Mouse (Mus musculus) heart, embryonic 12.5 days (tissue): ENCODE results near the gene Olfr520. TPM values are rescaled to one million over a fixed set of nuclear protein-coding genes. Genes with fewer than 3 reads are reported as not detected.

ENCODE experiments used
- ATAC-seq: fragments of 200-750 bp; cut with Nextera tagmentation; 2 replicates; pipeline ENCODE4 v1.8.0; 2017; ENCODE audit warnings: moderate TSS enrichment, moderate library complexity; ENCODE audit not compliant: insufficient number of reproducible peaks, low FRiP score
- H3K27ac ChIP-seq: fragments of 300-500 bp; sonication (generic); 2 replicates; pipeline ENCODE4 v1.5.1; 2016; ENCODE audit warnings: mild to moderate bottlenecking, moderate library complexity; ENCODE audit not compliant: poor library complexity, severe bottlenecking
- H3K27me3 ChIP-seq: fragments of 300-500 bp; sonication (generic); replicated peaks from 2 replicates; pipeline ENCODE4 v1.6.1; 2016; ENCODE audit warnings: mild to moderate bottlenecking, moderate library complexity
- H3K36me3 ChIP-seq: fragments of 300-500 bp; sonication (generic); 2 replicates; pipeline ENCODE4 v1.6.1; 2016; ENCODE audit warnings: mild to moderate bottlenecking, moderate library complexity
- H3K4me1 ChIP-seq: fragments of 300-500 bp; sonication (generic); replicated peaks from 2 replicates; pipeline ENCODE4 v1.6.1; 2016; ENCODE audit warnings: mild to moderate bottlenecking
- H3K4me2 ChIP-seq: fragments of 300-500 bp; sonication (generic); 2 replicates; pipeline ENCODE4 v1.6.1; 2016; ENCODE audit warnings: mild to moderate bottlenecking, moderate library complexity
- H3K4me3 ChIP-seq: fragments of 300-500 bp; sonication (generic); 2 replicates; pipeline ENCODE4 v1.5.1; 2016; ENCODE audit warnings: mild to moderate bottlenecking
- H3K9ac ChIP-seq: fragments of 300-500 bp; sonication (generic); 2 replicates; pipeline ENCODE4 v1.6.1; 2016; ENCODE audit warnings: mild to moderate bottlenecking, moderate library complexity
- H3K9me3 ChIP-seq: fragments of 300-500 bp; sonication (generic); replicated peaks from 2 replicates; pipeline ENCODE4 v1.6.1; 2016; ENCODE audit warnings: mild to moderate bottlenecking, moderate library complexity
- WGBS: fragments of 180-500 bp; shearing (Covaris S2); methylation state at CpG from one replicate; pipeline ENCODE4 v1.1.7; 2016; 5-methylcytosine and 5-hydroxymethylcytosine counted together
- polyA plus RNA-seq: library from polyadenylated mRNA; unstranded; fragments of >200 nt; fragmentation: Nextera tagmentation; extraction: Ambion mirVana; gene quantifications from 2 replicates; pipeline ENCODE4 v1.2.1, GENCODE M21; 2016

The Olfr520 gene
- polyA plus RNA-seq, 1 experiment from 2014 or later, result not detected

DNA sequence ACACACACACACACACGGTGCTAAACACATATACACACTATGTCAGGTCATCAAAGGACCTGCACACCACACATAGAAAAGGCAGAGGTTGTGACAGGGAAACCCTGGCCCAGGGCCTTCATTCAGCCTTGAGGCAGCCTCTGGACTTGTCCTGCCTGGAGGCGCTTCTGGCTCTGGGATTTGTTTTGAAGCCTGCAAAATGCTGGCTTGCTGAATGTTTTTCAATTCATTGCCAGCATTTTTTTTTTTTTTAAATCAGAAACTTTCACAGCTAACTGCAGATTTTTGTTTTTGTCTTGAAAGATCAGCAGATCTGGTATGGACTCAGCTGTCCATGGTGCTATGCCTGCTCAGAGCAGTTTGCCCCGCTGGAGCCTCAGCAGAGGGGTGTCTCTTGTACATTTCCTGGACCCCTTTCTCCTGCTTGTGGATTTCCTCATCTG lies 30.3 kb upstream of the Olfr520 start:
- Histone ChIP-seq H3K9ac (no peak overlapping the region), H3K27ac (no peak overlapping the region), H3K4me2 (no peak overlapping the region), H3K36me3 (no peaks in the 10 kb centered on the region), H3K4me1 (peaks cover 14% of the 10 kb centered on the region; the same call in 1 of the 2 replicates), H3K4me3 (no peak overlapping the region), H3K27me3 (peaks cover 8% of the 10 kb centered on the region; the same call in 1 of the 2 replicates), H3K9me3 (no peaks in the 10 kb centered on the region)
- WGBS, result 66% methylated on average over 3 of the region's 3 CpGs
- ATAC-seq, result no peak

DNA sequence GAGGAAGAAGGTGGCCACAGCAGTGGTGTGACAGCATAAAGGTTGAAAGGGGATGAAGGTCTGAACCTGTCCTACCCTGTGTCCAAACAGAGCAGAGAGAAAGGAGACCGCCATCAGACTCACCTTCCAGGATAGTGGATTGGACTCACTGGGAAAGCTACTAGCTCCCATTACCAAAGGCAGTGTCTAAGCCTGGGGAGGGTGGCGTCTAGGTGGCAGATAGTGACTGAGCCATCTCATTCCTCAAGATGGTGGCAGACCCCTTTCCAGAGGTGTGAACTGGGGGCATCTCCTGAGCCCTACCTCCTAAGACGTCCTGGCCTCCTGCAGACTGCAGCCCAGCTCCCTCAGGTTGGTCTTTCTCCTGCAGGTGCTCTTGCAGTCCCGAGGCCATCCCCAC lies 29.4 kb upstream of the Olfr520 start:
- H3K36me3 ChIP-seq, result no peaks in the 10 kb centered on the region
- H3K27me3 ChIP-seq, result peaks cover 14% of the 10 kb centered on the region; the same call in 1 of the 2 replicates
- H3K4me1 ChIP-seq, result peaks cover 14% of the 10 kb centered on the region; the same call in 1 of the 2 replicates
- no peak overlapping the region for H3K4me2 ChIP-seq
- no peak overlapping the region for H3K4me3 ChIP-seq
- no peak for ATAC-seq
- H3K9ac ChIP-seq, result no peak overlapping the region
- no peaks in the 10 kb centered on the region for H3K9me3 ChIP-seq
- WGBS, result 77% methylated on average over 4 of the region's 4 CpGs
- no peak overlapping the region for H3K27ac ChIP-seq

DNA sequence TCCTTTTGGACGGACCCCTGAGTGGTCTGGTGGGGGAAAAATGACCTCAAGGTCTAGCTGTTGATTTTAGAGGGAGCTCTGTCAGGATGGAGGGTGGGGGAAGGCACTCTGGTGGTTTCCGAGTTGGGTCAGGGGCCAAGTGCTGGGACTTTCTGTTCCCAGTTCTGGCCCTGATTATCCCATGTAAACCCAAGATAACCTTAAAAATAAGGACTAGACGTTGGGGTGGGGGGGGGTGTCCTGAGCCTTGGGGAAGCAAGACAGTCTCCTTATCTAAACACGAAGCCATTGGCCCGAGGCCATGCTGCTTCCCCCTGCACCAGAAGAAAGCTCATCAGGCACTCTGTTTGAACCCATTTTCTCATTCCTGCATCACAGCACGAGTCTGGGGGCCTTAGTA lies 27.9 kb upstream of the Olfr520 start:
- Histone ChIP-seq H3K4me2 (no peak overlapping the region), H3K9me3 (no peaks in the 10 kb centered on the region), H3K27me3 (peaks cover 16% of the 10 kb centered on the region; the same call in 1 of the 2 replicates), H3K9ac (no peak overlapping the region), H3K27ac (no peak overlapping the region), H3K4me1 (peaks cover 24% of the 10 kb centered on the region), H3K4me3 (no peak overlapping the region), H3K36me3 (no peaks in the 10 kb centered on the region)
- ATAC-seq, result no peak
- WGBS, result 27% methylated on average over 6 of the region's 6 CpGs

- Histone ChIP-seq H3K9me3 (no peaks in the 10 kb centered on the region), H3K4me1 (peaks cover 24% of the 10 kb centered on the region), H3K4me3 (no peak overlapping the region), H3K27me3 (peaks cover 39% of the 10 kb centered on the region), H3K27ac (no peak overlapping the region), H3K36me3 (no peaks in the 10 kb centered on the region), H3K4me2 (no peak overlapping the region), H3K9ac (no peak overlapping the region)
- WGBS, result 78% methylated on average over 3 of the region's 3 CpGs
- no peak for ATAC-seq
Measured at GRCm38 (mm10) chr7:99704736-99705519, 25.1 kb upstream of the Olfr520 start.

DNA sequence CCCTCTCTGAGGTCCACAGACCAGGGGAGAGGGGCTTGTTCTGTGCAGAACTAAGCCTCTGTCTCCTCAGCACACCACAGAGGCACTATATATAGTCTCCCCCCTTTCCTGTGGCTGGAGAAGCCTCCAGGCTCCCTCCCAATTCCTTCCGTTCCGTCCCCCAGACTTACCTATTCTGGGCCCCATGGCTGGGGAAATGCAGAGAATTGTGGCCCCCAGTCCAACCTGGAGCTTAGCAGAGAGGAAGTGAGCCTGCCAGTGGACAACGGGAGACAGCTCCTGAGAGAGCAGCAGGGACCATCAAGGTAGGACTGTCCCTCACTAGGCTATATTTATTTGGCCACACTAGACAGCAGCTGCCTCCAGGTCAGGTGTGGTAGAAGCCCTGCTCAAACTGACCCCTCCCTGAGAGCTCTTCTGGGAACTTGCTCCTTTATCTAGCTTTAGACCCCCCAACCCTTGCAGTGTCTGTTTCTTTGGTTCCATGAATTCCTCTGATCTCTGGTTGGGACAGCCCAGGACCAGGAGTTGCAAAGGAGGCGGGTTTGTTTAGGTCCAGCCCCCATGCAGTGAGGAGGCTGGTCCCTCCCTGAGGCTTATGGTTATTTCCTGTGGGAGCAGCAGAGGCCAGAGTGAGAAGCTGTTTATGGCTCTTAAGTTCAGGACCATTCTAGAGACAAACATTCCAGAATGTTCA lies 23.6 kb upstream of the Olfr520 start:
- H3K4me2 ChIP-seq, result no peak overlapping the region
- H3K36me3 ChIP-seq, result no peaks in the 10 kb centered on the region
- H3K27me3 ChIP-seq, result peaks cover 40% of the 10 kb centered on the region
- H3K9me3 ChIP-seq, result no peaks in the 10 kb centered on the region
- H3K4me1 ChIP-seq, result peaks cover 24% of the 10 kb centered on the region
- no peak overlapping the region; the same call in 1 of the 2 replicates for H3K9ac ChIP-seq
- no peak overlapping the region for H3K27ac ChIP-seq
- H3K4me3 ChIP-seq, result no peak overlapping the region
- no peak for ATAC-seq
- 39% methylated on average over 4 of the region's 4 CpGs for WGBS

DNA sequence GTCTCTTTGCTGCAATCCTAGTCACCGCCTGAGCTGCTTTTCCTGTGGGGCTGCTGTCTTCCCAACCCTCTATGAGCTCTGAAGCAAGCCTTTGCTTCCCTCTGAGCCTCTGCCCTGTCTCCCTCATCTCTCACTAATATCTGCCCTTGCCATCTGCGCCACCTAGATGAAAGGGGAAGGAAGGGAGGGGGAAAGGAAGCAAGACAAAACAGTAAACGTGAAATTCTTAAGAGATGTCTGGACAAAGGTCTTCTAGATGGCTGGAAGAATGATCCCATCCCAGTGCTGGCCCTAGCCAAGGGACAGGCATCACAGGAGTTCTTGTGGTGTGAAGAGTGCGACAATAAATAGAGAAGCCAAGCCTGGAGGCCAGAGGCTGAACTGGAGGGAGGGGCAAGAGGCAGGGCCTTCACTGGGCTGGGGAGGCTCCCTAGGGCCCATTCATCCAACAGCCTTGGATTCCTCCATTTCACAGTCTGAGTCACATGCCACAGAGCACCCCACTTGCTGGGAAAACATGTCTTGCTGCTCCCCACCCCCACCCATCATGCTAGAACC lies 23.0 kb upstream of the Olfr520 start:
- H3K27me3 ChIP-seq, result peaks cover 40% of the 10 kb centered on the region
- ATAC-seq, result 0 out of 2 replicates have a peak, but pooled peaks have one; percentile 29
- no peak overlapping the region for H3K4me2 ChIP-seq
- H3K36me3 ChIP-seq, result no peaks in the 10 kb centered on the region
- H3K4me3 ChIP-seq, result no peak overlapping the region
- no peaks in the 10 kb centered on the region for H3K9me3 ChIP-seq
- peaks cover 21% of the 10 kb centered on the region for H3K4me1 ChIP-seq
- WGBS, result 34% methylated on average over 4 of the region's 4 CpGs
- no peak overlapping the region for H3K9ac ChIP-seq
- H3K27ac ChIP-seq, result no peak overlapping the region

DNA sequence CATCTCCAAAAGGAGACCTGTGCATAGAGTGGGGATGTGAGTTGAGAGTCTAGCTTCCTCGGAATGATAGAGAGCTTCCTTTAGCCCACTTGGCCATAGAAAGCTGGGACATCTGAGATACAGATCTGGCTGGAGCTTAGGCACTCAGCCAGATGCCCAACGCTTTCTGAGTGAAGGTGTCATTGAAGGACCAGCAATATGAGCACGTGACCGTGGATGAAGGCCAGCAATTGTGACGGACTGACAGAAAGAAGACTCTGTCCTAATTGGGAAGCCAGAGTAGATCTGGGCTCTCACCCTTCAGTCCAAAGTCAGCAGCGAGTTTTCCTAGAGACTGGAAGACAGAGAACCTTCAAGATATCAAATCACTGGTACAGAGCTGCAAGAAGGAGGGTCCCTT lies 22.4 kb upstream of the Olfr520 start:
- Histone ChIP-seq H3K9me3 (no peaks in the 10 kb centered on the region), H3K36me3 (no peaks in the 10 kb centered on the region), H3K9ac (no peak overlapping the region), H3K4me2 (no peak overlapping the region), H3K27ac (no peak overlapping the region), H3K4me1 (peaks cover 17% of the 10 kb centered on the region; the same call in 1 of the 2 replicates), H3K4me3 (no peak overlapping the region), H3K27me3 (peaks cover 41% of the 10 kb centered on the region)
- ATAC-seq, result no peak
- WGBS, result 61% methylated on average over 6 of the region's 6 CpGs

DNA sequence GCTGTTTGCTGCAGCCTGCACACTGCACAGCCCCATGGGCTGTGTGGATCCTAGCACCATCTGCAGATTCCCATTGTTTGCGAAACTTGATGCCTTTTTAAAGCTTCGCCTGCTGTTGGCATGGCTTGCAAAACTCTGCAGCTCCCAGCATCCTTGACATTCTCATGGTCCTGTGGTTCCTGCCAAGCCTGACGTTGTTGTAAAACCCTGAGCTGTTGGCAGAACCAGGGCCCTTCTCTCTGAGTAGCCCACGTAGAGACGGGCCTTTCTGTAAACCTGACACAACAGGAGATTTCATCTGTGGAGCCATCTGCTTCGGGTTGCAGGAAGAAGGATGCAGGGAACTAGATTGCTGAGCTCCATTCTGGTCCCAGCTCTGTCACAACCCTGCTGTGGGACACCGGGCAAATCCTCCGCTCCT lies 21.8 kb upstream of the Olfr520 start:
- Histone ChIP-seq H3K27ac (no peak overlapping the region), H3K9me3 (no peaks in the 10 kb centered on the region), H3K36me3 (no peaks in the 10 kb centered on the region), H3K4me1 (peaks cover 18% of the 10 kb centered on the region; the same call in 1 of the 2 replicates), H3K9ac (no peak overlapping the region), H3K4me2 (no peak overlapping the region), H3K27me3 (peaks cover 46% of the 10 kb centered on the region), H3K4me3 (no peak overlapping the region)
- no peak for ATAC-seq
- WGBS, result 72% methylated on average over 8 of the region's 8 CpGs

DNA sequence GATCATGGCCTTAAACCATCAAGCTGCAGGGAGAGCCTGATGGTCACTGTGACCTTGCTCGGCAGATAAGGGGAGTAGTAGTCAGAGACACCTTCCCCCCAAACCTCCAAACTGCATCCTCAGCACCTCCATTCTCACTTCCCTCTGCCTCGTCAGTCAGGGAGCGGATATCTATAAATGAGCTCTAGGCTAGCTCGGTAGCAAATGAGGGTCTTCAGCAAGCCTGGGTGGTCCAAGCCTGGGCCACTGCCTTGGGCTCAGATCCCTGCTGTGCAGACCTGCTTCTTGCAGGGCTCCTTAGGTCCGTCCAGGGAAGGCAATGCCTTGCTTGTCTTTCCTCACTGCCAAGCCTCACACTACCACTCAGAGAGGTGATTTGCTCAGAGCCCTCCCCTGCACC lies 21.3 kb upstream of the Olfr520 start:
- Histone ChIP-seq H3K4me2 (no peak overlapping the region), H3K4me3 (no peak overlapping the region), H3K9me3 (no peaks in the 10 kb centered on the region), H3K36me3 (no peaks in the 10 kb centered on the region), H3K4me1 (peaks cover 22% of the 10 kb centered on the region; the same call in 1 of the 2 replicates), H3K27me3 (peaks cover 50% of the 10 kb centered on the region), H3K27ac (no peak overlapping the region), H3K9ac (no peak overlapping the region)
- no peak for ATAC-seq
- WGBS, result 66% methylated on average over 5 of the region's 5 CpGs

- Histone ChIP-seq H3K4me1 (peaks cover 25% of the 10 kb centered on the region; the same call in 1 of the 2 replicates), H3K27me3 (peaks cover 44% of the 10 kb centered on the region), H3K36me3 (no peaks in the 10 kb centered on the region), H3K4me2 (no peak overlapping the region), H3K4me3 (no peak overlapping the region), H3K9ac (no peak overlapping the region), H3K27ac (no peak overlapping the region), H3K9me3 (no peaks in the 10 kb centered on the region)
- ATAC-seq, result no peak
- WGBS, result 65% methylated on average over 7 of the region's 7 CpGs
Measured at GRCm38 (mm10) chr7:99709992-99710391, 20.1 kb upstream of the Olfr520 start.

- Histone ChIP-seq H3K4me3 (no peak overlapping the region), H3K4me2 (no peak overlapping the region), H3K9ac (no peak overlapping the region), H3K9me3 (no peaks in the 10 kb centered on the region), H3K4me1 (peaks cover 25% of the 10 kb centered on the region; the same call in 1 of the 2 replicates), H3K27me3 (peaks cover 41% of the 10 kb centered on the region), H3K27ac (no peak overlapping the region), H3K36me3 (no peaks in the 10 kb centered on the region)
- 24% methylated on average over 1 of the region's 1 CpGs for WGBS
- ATAC-seq, result no peak
Measured at GRCm38 (mm10) chr7:99710476-99710875, 19.6 kb upstream of the Olfr520 start.
